20 mouse cellular contexts compared by ENCODE assay signal in genomic region chr1:35072811-35073210, GRCm38 (mm10).
DNase-seq lines count a peak whose midpoint lies in the region; ATAC-seq and TF ChIP-seq lines count a peak whose summit lies in the region.
"Had no signal": no experiment of that assay in that cellular context is flagged by ENCODE, and none has a peak within 500 bp of the region (broad histone marks: within the 10 kb centered on the region; RNA-seq: fewer than 3 reads in every experiment).

No protein-coding gene starts in this region.

- peak; percentile 6 for DNase-seq in forebrain, postnatal 0 days
- DNase-seq in lung, postnatal 0 days (ENCODE audit: low spot score), result peak; percentile 4
- no peak for DNase-seq in lung, postnatal 4 days
- DNase-seq in brain, embryonic 14.5 days (ENCODE audit: low read depth), result no peak
- DNase-seq in cerebellum, postnatal 10 days, result peak; percentile 12 to 20
- DNase-seq in testis, postnatal 14 days (ENCODE audit: low spot score), result no peak
- no peak for DNase-seq in gastrocnemius, postnatal 25 days
- DNase-seq: adrenal gland, adult 8-10 months; heart, postnatal 4 days; right cerebral cortex, postnatal 25 days; thymus, postnatal 36 days had no signal

- no peaks in the 10 kb centered on the region for H3K9me3 ChIP-seq in forebrain, postnatal 0 days (ENCODE audit: low read length)
- H3K9me3 ChIP-seq in forebrain, embryonic 13.5 days (replicated peaks), result no peaks in the 10 kb centered on the region
- H3K9me3 ChIP-seq in lung, postnatal 0 days (ENCODE audit: low read length), result no peaks in the 10 kb centered on the region
- H3K9me3 ChIP-seq: embryonic facial prominence, embryonic 10.5 days; heart, embryonic 10.5 days; hindbrain, embryonic 15.5 days; intestine, embryonic 15.5 days; kidney, embryonic 15.5 days; midbrain, embryonic 10.5 days had no signal

- no peak for TF ChIP-seq CTCF in forebrain, postnatal 0 days (IDR thresholded peaks at IDR 0.05; ENCODE audit: low read depth)
- TF ChIP-seq CTCF in lung, postnatal 0 days (IDR thresholded peaks at IDR 0.05), result peak; percentile 11; the same call in 1 of the 2 replicates
- TF ChIP-seq CTCF in brain, embryonic 14.5 days (IDR thresholded peaks at IDR 0.05; ENCODE audit: borderline replicate concordance, extremely low read depth, insufficient read depth, insufficient read length), result peak; percentile 5; the same call in 1 of the 2 replicates

- ATAC-seq in forebrain, postnatal 0 days, result no peak
- ATAC-seq in forebrain, embryonic 13.5 days, result no peak
- ATAC-seq in lung, postnatal 0 days, result no peak
- ATAC-seq: CD4-positive, CD25-positive, alpha-beta regulatory T cell, adult 4 months; forebrain, embryonic 16.5 days; intestine, embryonic 15.5 days had no signal

- no peak for TF ChIP-seq EP300 in lung, postnatal 0 days (IDR thresholded peaks at IDR 0.05)

- no peak overlapping the region for H3K4me2 ChIP-seq in forebrain, postnatal 0 days (ENCODE audit: low read depth)
- H3K4me2 ChIP-seq in forebrain, embryonic 13.5 days, result no peak overlapping the region
- H3K4me2 ChIP-seq in lung, postnatal 0 days (replicated peaks; ENCODE audit: low read depth, low read length), result no peak overlapping the region
- H3K4me2 ChIP-seq: hindbrain, embryonic 15.5 days; intestine, embryonic 15.5 days; kidney, embryonic 15.5 days had no signal

- no peaks in the 10 kb centered on the region for H3K27me3 ChIP-seq in forebrain, postnatal 0 days (ENCODE audit: insufficient read depth, low read length)
- no peaks in the 10 kb centered on the region for H3K27me3 ChIP-seq in forebrain, embryonic 13.5 days
- no peaks in the 10 kb centered on the region for H3K27me3 ChIP-seq in lung, postnatal 0 days (replicated peaks; ENCODE audit: insufficient read depth, low read length)
- H3K27me3 ChIP-seq: hindbrain, embryonic 15.5 days; intestine, embryonic 15.5 days; kidney, embryonic 15.5 days had no signal

- no peaks in the 10 kb centered on the region for H3K36me3 ChIP-seq in forebrain, postnatal 0 days (ENCODE audit: insufficient read depth)
- no peaks in the 10 kb centered on the region for H3K36me3 ChIP-seq in forebrain, embryonic 13.5 days (ENCODE audit: poor library complexity, severe bottlenecking)
- no peaks in the 10 kb centered on the region for H3K36me3 ChIP-seq in lung, postnatal 0 days (ENCODE audit: insufficient read depth, low read length)
- H3K36me3 ChIP-seq: embryonic facial prominence, embryonic 10.5 days; heart, embryonic 10.5 days; hindbrain, embryonic 15.5 days; intestine, embryonic 15.5 days; kidney, embryonic 15.5 days; midbrain, embryonic 10.5 days had no signal

- H3K4me3 ChIP-seq in forebrain, postnatal 0 days (ENCODE audit: low read depth, low read length), result no peak overlapping the region
- H3K4me3 ChIP-seq in forebrain, embryonic 13.5 days, result no peak overlapping the region
- H3K4me3 ChIP-seq in lung, postnatal 0 days (ENCODE audit: low read depth, low read length), result no peak overlapping the region
- H3K4me3 ChIP-seq: embryonic facial prominence, embryonic 10.5 days; heart, embryonic 10.5 days; hindbrain, embryonic 15.5 days; intestine, embryonic 15.5 days; kidney, embryonic 15.5 days; midbrain, embryonic 10.5 days had no signal

- no peak overlapping the region for H3K9ac ChIP-seq in forebrain, postnatal 0 days
- H3K9ac ChIP-seq in forebrain, embryonic 13.5 days, result no peak overlapping the region
- H3K9ac ChIP-seq in lung, postnatal 0 days (replicated peaks; ENCODE audit: low read depth), result no peak overlapping the region
- H3K9ac ChIP-seq: hindbrain, embryonic 15.5 days; intestine, embryonic 15.5 days; kidney, embryonic 15.5 days had no signal

- TF ChIP-seq POLR2A in brain, embryonic 14.5 days (IDR thresholded peaks at IDR 0.05; ENCODE audit: borderline replicate concordance, extremely low read depth, insufficient read depth, insufficient read length, poor library complexity, severe bottlenecking), result no peak

- 93% methylated on average over 1 of the region's 1 CpGs for WGBS in forebrain, postnatal 0 days
- WGBS in forebrain, embryonic 13.5 days, result 89% methylated on average over 1 of the region's 1 CpGs
- 64% methylated on average over 1 of the region's 1 CpGs for WGBS in lung, postnatal 0 days

- H3K4me1 ChIP-seq in forebrain, postnatal 0 days (ENCODE audit: insufficient read depth), result no peaks in the 10 kb centered on the region
- H3K4me1 ChIP-seq in forebrain, embryonic 13.5 days, result no peaks in the 10 kb centered on the region
- no peaks in the 10 kb centered on the region for H3K4me1 ChIP-seq in lung, postnatal 0 days (ENCODE audit: insufficient read depth, low read depth, low read length)
- H3K4me1 ChIP-seq: embryonic facial prominence, embryonic 10.5 days; heart, embryonic 10.5 days; hindbrain, embryonic 15.5 days; intestine, embryonic 15.5 days; kidney, embryonic 15.5 days; midbrain, embryonic 10.5 days had no signal

- no peak overlapping the region for H3K27ac ChIP-seq in forebrain, postnatal 0 days (ENCODE audit: low read depth, low read length)
- H3K27ac ChIP-seq in forebrain, embryonic 13.5 days, result no peak overlapping the region
- H3K27ac ChIP-seq in lung, postnatal 0 days (ENCODE audit: low read length), result no peak overlapping the region
- H3K27ac ChIP-seq: embryonic facial prominence, embryonic 10.5 days; heart, embryonic 10.5 days; hindbrain, embryonic 15.5 days; intestine, embryonic 15.5 days; kidney, embryonic 15.5 days; midbrain, embryonic 10.5 days had no signal

Comparison
In these comparisons a context has a peak if more than half of its experiments do, and no peak if none do; other contexts are left out.
1. DNase-seq: peak in forebrain, postnatal 0 days (single experiment), lung, postnatal 0 days (single experiment) and cerebellum, postnatal 10 days (2 of 2); none in lung, postnatal 4 days (0 of 2), brain, embryonic 14.5 days (single experiment), testis, postnatal 14 days (single experiment) and gastrocnemius, postnatal 25 days (single experiment).